Mouse (Mus musculus) A20 (cell line): ENCODE measurements around the gene Izumo4.

Experiments used
- DNase-seq: peaks from one replicate; pipeline ENCODE4 v3.0.0-alpha.2; 2011; ENCODE audit warnings: low read depth, low spot score

The Izumo4 gene

GRCm38 (mm10) chr10:80701721-80702535 is at the start of gene Izumo4, which contains the start of gene Mob3a:
Gene Izumo4 (plus strand): TSS chr10:80702184.
Gene Mob3a (minus strand): TSS chr10:80701977.
- DNase-seq: peak; percentile 100

DNA sequence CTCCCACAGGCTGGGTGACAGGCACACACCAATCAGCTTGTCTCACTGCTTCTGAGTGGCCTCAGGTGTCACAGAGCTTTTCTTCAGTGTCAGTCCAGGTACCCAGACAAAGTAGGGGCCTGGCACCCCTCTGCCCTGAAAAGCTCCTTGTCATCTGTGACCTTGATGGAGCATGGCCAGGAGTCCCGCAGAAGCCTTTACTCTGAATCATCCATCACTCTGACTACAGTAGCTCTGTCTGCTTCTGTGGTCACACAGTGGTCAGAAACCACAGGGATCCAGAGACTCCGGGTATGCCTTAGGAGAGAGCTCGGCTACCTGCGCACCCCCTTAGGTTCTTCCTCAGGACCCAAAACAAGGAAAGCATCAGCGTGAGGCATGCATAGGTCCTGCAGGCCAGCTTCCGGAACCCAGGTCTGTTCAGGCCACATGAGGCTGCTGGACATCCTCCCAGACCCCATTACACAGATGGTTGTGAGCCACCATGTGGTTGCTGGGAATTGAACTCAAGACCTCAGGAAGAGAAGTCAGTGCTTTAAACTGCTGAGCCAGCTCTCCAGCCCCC is 48.7 kb upstream of the Izumo4 start:
- no peak for DNase-seq

- DNase-seq: no peak
Observed at GRCm38 (mm10) chr10:80654866-80655265, 47.1 kb upstream of the Izumo4 start.

- no peak for DNase-seq
Observed at GRCm38 (mm10) chr10:80655406-80656129, 46.4 kb upstream of the Izumo4 start.

- peak; percentile 94 for DNase-seq
Observed at GRCm38 (mm10) chr10:80656130-80656862, 45.7 kb upstream of the Izumo4 start.

DNA sequence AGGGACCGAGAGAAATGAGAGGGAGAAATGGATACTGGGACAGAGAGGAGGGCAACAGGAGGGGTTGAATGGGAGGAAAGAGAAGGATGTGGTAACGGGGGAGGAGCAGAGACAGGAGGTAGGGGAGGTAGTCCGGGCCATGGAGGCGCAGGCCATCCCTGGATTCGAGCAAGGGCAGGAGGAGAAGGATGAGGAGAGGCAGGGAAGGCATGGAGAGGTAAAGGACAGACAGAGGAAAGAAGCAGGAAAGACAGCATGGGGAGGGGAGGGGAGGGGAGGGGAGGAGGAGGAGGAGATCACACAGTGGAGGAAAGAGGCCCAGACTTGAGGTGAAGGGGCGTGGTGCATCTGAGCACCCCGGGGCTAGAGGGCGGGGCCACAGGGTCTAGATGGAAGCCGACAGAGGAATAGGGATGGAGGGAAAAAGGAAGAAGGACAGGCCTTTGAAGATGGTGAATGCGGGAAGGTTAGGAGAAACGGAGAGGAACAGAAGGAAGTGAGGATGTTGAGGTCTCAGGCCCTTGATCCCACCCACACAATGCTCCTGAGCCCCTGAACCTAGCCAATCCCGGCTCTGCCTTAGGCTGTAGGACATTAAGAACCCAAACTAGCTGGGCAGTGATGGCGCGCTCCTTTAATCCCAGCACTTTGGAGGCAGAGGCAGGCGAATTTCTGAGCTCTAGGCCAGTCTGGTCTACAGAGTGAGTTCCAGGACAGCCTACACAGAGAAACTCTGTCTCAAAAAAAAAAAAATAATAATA is 44.9 kb upstream of the Izumo4 start, which contains the start of gene Btbd2:
Gene Btbd2 (minus strand): TSS at position 209 of the 761 bp plus-strand sequence.
- no peak for DNase-seq

DNA sequence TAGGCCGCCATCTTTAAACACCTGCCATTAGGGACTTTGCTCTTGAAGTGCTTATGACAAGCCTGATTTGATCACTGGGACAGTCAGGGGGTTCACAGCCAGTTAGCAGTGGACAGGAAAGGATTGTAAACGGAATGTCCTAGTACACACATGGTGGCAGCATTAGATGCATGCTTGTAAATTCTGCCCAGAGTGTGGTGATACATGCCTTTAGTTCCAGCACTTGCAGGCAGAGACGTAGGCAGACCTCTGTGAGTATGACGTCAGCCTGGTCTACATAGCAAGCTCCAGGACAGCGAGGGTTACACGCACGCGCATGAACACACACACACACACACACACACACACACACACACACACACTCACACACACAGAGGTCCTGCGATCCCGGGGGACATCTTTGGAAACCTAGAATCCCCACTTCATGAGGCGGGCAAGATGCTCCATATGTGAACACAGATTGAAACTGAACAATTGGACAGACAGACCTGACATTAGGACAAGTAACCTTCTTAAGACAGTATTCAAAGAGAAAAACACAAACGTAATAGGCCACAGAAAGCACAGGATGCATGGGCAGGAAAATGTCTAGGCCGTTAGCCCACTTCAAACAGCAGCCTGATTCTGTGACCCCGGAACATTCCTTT is 43.7 kb upstream of the Izumo4 start:
- no peak for DNase-seq

- DNase-seq: peak; percentile 68
Observed at GRCm38 (mm10) chr10:80658841-80659202, 43.2 kb upstream of the Izumo4 start.

DNA sequence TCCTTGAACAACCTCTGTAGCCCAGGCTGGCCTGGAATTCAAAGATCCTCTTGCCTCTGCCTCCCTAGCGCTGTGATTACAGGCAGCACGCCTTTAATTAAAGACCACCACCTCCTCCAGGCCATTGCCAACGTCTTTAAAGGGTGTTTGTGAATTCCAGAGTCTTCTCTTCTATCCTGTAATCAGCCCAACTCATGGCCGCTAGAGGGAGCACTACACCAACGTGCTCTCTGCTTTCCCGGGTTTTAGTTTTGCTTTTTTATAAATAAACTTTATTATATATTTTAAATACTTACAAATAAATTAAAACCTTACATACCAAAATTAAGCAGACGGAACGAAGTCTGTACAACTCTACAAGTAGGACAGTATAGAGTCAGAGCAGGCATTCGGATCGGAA is 42.8 kb upstream of the Izumo4 start:
- peak; percentile 74 for DNase-seq

GRCm38 (mm10) chr10:80661149-80661548 is 40.8 kb upstream of the Izumo4 start:
- DNase-seq: peak; percentile 88

DNA sequence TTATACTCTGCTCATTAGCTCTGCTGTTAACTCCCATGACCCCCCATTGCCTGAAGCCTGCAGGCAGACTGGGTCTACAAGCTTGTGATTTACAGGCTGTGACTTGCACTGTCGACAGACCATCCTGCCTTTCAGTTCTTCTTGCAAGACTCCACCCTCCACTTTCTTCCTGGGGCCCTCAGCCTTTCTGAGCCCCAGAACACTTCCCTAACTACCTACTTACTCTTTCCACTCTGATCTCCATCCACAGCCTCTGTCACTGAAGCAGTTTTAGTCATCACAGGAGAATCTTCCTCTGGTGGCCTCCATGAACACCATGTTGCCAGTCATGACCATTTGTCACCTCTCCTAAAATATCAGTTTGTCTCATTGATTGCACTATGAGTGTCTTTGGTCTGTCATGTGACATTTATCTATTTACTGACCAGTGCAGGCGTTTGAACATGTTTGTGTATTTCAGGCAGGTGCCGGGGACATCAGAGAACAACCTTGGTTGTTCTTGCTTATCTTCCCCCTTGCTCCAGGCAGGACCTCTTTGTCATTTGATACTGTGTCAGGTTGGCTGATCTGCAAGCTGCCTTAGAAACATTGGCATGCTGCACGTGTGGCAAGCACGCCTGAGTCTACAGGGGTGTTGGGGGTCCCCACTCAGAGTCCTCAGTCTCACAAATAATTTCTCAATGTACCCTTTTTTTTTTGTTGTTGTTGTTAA is 38.3 kb upstream of the Izumo4 start:
- peak; percentile 81 for DNase-seq

GRCm38 (mm10) chr10:80664197-80665015 is 37.6 kb upstream of the Izumo4 start:
- peak; percentile 51 for DNase-seq

DNA sequence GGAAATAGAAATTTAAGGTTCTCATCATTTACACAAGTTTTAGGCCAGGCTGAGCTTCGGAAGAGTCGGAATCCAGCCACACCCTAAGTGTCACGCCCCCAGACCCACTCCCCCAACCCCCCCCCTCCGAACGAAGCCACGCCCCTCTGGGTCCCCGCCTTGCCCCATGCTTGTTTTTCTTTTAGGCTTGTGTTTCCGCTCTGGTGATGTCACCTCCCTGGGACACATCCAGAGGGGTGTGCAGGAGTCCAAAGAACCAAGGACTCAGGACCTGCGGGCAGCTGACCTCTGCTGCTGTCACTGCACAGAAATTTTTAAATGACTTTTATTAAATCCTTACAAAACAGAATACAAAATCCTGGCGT is 37.0 kb upstream of the Izumo4 start:
- DNase-seq: no peak

- DNase-seq: no peak
Observed at GRCm38 (mm10) chr10:80665459-80665858, 36.5 kb upstream of the Izumo4 start.

DNA sequence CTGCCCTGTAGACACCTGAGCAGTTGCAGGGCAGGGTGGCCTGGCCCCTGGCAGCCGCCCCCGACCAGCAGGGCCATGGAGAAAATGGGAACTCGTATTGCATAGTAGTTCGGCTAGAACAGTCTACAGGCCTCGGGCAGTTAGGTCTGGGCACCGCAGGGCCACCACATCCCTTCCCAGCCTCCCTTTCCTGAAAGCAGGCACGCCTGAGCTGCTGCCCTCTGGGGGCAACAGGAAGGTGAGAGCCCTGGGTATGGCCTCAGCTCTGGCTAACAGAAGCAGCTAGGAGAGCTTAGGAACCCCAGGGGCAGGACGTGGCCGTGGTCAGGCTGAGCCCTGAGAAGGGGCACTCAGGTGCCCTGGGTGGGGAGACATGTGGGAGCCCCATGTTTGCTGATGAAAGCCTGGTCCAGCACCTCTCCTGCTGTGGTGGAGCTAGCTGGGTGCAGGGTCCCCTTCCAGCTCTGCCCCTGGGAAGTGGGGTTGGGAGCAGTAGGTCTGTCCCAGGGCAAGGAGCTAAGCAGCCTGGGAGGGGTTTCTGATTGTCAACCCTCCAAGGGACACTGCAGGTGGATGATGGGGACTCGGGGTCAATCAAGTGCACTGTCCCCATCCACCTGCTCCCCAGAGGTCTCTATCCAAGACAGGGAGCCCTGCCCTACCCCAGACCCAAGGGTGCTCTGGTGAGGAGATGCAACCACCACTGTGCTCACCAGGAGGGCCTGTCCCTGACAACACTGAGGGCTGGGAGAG is 35.8 kb upstream of the Izumo4 start:
- no peak for DNase-seq

DNA sequence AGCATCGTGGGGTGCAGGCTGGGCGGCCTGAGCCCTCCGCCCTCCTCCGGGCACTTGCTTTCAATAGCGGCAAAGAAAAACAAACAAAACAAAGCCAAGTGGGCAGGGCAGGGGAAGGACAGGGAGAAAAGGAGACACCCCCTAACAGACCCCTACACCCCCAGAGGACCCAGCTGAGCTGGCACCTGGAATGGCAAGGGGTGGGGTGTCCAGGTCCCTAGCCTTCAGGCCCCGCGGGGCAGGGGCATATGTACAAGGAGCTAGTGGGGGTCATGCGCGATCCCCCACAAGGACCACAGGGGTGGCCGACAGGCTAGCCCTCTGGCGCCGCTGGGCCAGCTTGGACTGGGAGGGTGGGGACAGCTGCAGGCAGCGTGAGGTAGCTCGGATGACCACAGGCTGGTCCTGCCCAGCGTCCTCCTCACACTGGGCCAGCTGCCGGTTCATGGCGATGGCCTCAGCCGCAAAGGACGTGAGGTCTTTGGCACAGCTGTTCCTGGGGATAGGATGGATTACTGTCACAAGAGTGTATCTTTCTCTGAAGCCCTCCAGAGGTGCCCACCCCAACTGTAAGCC is 35.1 kb upstream of the Izumo4 start:
- no peak for DNase-seq

DNA sequence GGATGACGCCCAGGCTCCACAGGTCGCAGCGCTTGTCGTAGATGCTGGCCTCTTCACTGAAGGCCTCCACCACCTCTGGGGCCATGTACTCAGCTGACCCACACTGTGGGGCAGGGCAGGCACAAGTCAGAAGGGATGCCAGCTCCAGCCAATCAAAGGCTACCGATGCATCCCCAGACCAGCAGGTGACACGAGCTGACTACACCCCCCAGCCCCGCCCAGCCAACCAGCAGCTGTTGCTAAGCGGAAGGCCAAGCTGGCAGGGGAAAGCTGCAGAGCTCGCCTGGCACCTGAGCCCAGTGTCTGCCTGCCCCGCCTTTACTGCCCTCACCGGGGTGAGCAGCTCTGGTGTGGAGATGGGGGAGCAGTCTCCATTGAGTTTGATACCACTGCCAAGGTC is 33.4 kb upstream of the Izumo4 start:
- no peak for DNase-seq

DNA sequence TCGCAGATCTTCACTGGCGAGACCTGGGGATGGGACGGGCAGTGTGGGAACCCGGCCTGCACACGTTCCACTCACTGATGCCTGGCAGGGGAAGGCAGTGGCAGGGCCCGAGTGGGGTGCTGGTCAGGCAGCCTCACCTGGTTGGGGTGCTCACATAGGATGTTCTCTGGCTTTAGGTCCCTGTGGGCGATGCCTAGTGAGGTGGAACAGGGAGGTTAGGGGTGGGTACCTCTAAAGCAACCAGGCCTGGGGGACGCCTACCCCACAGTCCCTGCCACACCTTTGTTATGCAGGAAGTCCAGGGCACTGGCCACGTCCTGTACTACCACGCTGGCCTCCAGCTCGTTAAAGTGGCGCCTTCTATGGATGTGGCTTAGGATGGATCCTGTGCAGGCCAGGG is 33.0 kb upstream of the Izumo4 start:
- DNase-seq: no peak
